Mouse (Mus musculus): ENCODE results near the gene Crip3.

- TF ChIP-seq CTCF (IDR thresholded peaks at IDR 0.05; ENCODE audit: control insufficient read depth, insufficient read depth, insufficient replicate concordance, low read depth, low read length) (no peak), POLR2A (IDR thresholded peaks at IDR 0.05; ENCODE audit: control insufficient read depth, low read depth, low read length) (no peak)
Measured at GRCm38 (mm10) chr17:46455110-46455691, 26.5 kb downstream of the Crip3 start.
